Mouse (Mus musculus) cortical plate, adult 2 months (tissue): Measurements from ENCODE around the gene Meis2.

Source experiments
- CTCF ChIP-seq: fragments of 200-500 bp; IDR thresholded peaks from 2 replicates; pipeline ENCODE4 v1.5.1; 2011; ENCODE audit warnings: mild to moderate bottlenecking, control low read depth, low read length; ENCODE audit not compliant: insufficient read depth; ENCODE audit errors: extremely low read depth
- POLR2A ChIP-seq: fragments of 200-500 bp; IDR thresholded peaks from 2 replicates; pipeline ENCODE4 v1.6.1; 2011; ENCODE audit warnings: mild to moderate bottlenecking, low read length, control low read depth; ENCODE audit not compliant: insufficient read depth; ENCODE audit errors: extremely low read depth

GRCm38 (mm10) chr2:116072321-116072640 lies 6.6 kb upstream of the Meis2 start:
- no peak for TF ChIP-seq CTCF
- no peak for TF ChIP-seq POLR2A
